Mouse (Mus musculus) olfactory bulb, adult 2 months (tissue): ENCODE measurements around the gene Fmn2. TPM values are rescaled to one million over a fixed set of nuclear protein-coding genes. Genes with fewer than 3 reads are reported as not detected.

Experiments
- H3K27ac ChIP-seq: fragments of 200-500 bp; 2 replicates; pipeline ENCODE4 v1.5.1; 2012; ENCODE audit warnings: low read depth, low read length; ENCODE audit not compliant: insufficient read depth
- H3K4me1 ChIP-seq: fragments of 200-500 bp; 2 replicates; pipeline ENCODE4 v1.6.1; 2012; ENCODE audit warnings: low read length; ENCODE audit not compliant: control insufficient read depth, insufficient read depth
- H3K4me3 ChIP-seq: fragments of 200-500 bp; 2 replicates; pipeline ENCODE4 v1.5.1; 2012; ENCODE audit warnings: mild to moderate bottlenecking, low read depth, low read length, moderate library complexity; ENCODE audit not compliant: insufficient read depth
- CTCF ChIP-seq: fragments of 200-500 bp; IDR thresholded peaks from 2 replicates; pipeline ENCODE4 v1.5.1; 2012; ENCODE audit warnings: low read depth, mild to moderate bottlenecking, low read length, moderate library complexity; ENCODE audit not compliant: insufficient read depth
- POLR2A ChIP-seq: fragments of 200-500 bp; IDR thresholded peaks from 2 replicates; pipeline ENCODE4 v1.6.1; 2012; ENCODE audit warnings: mild to moderate bottlenecking, low read depth, low read length, moderate library complexity; ENCODE audit not compliant: insufficient read depth
- WGBS: fragments of 180-500 bp; shearing (Covaris S2); methylation state at CpG from one replicate; pipeline ENCODE4 v1.1.7; 2018; 5-methylcytosine and 5-hydroxymethylcytosine counted together
- polyA plus RNA-seq: library from polyadenylated mRNA; stranded (reverse); fragments of >200 nt; gene quantifications from 2 replicates; pipeline ENCODE4 v1.2.4, GENCODE M21; 2012; ENCODE audit warnings: low replicate concordance; ENCODE audit not compliant: missing spikeins, insufficient read depth, insufficient read length

The Fmn2 gene
- polyA plus RNA-seq, 1 experiment = 291 TPM

DNA sequence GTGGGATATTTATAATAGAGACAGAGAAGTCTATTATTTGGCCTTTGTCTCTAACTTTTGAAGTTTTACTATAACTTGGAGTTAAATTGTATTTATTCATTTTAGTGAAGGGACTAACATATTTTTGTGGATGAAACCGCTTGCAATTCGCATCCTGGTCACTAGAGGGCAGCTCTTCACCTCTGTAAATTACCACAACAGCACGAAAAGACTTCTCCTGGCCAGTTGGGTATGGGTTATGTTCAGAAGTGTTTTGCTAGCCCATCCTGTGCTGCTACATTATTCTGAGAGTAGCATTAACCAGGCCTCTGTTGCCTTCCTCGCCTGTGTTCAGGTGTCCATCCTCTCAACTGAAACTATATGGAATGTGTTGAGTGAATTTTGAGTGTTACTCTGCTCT is 93.4 kb downstream of the Fmn2 start:
- 6% methylated on average over 4 of the region's 4 CpGs for WGBS
- TF ChIP-seq CTCF (no peak), POLR2A (no peak)
- Histone ChIP-seq H3K27ac (no peak overlapping the region), H3K4me1 (no peaks in the 10 kb centered on the region), H3K4me3 (no peak overlapping the region)

DNA sequence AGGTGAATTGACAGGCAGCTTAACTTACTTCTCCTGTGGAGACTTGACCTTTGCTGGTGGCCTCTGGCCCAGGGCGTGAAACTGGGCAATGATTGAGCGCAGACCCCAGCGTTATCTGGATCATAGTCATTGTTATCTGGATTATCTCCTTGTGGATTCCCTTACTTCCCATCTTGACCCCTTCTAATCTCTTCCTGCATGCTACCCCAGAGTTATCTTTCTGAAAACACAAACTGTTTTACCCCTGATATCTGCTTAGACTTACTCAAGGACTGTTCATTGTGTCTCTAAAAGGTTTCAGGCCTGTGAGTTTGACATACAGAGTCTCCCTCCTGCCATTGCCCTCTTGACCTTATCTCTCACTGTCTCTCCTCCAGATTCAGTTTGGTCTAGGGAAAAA is 95.9 kb downstream of the Fmn2 start:
- no peaks in the 10 kb centered on the region for H3K4me1 ChIP-seq
- 92% methylated on average over 3 of the region's 3 CpGs for WGBS
- no peak overlapping the region for H3K27ac ChIP-seq
- no peak for TF ChIP-seq POLR2A
- H3K4me3 ChIP-seq = no peak overlapping the region

DNA sequence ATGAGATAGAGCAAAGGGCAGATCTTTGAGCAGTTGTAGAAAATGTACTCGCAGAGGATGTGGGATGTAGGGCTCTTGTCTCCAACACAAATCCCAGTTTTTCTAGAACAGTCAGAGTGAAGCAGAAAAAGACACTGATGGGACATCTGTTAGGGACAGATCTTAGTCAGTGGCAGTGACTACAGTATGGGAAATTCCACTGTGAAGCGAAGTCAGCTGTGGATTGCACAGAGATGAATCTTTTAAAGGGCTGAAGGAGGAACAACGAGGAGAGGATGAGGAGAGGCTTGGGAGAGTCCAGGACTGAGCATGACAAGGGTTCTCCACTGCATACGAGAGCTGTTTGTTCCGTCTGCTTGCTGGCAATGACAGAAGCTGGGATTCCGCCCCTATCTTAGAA is 96.6 kb downstream of the Fmn2 start:
- Histone ChIP-seq H3K27ac (no peak overlapping the region), H3K4me3 (no peak overlapping the region), H3K4me1 (no peaks in the 10 kb centered on the region)
- WGBS = 92% methylated on average over 6 of the region's 6 CpGs
- TF ChIP-seq POLR2A = no peak

DNA sequence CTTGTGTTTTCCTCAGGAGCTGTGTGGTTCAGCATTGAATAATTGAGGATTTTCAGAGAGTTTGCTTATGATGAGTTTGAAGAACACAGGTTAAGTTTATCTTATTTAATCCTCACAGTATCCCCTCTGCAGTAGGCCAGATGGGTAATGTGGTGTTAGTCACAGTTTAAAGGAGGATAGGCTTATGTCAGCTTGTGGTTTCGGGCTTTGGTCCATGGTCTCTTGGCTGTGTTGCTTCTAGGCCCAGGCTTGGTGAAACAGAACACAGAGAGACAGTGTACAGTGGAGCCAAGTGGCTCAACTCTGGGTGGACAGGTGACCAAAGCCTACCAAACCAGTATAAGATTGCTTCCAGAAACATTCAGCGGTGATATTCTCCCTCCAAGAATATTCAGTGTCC is 98.4 kb downstream of the Fmn2 start:
- WGBS = 97% methylated on average over 2 of the region's 2 CpGs
- no peak for TF ChIP-seq CTCF
- no peak for TF ChIP-seq POLR2A
- Histone ChIP-seq H3K27ac (no peak overlapping the region), H3K4me3 (no peak overlapping the region), H3K4me1 (no peaks in the 10 kb centered on the region)

DNA sequence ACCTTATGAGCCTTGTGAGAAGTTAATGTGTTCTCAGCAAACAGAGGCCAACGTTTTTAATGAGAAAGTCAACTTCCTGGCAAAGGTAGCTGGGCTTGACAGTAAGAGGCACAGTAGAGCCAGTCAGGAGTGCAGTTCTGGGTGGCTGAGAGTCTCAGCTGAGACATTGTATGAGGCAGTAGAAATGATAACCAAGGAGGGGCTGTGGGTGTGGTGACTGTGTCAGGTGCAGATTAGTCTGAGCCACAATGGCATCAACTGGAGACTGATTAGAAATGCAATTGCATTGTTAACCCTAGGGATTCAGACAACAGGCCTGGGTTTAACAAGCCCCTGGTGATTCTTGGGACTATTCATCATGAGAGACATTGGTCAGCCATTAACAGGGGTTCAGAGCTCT is 99.0 kb downstream of the Fmn2 start:
- Histone ChIP-seq H3K27ac (no peak overlapping the region), H3K4me3 (no peak overlapping the region), H3K4me1 (no peaks in the 10 kb centered on the region)
- TF ChIP-seq CTCF (no peak), POLR2A (no peak)
- WGBS = 52% methylated on average over 1 of the region's 1 CpGs

DNA sequence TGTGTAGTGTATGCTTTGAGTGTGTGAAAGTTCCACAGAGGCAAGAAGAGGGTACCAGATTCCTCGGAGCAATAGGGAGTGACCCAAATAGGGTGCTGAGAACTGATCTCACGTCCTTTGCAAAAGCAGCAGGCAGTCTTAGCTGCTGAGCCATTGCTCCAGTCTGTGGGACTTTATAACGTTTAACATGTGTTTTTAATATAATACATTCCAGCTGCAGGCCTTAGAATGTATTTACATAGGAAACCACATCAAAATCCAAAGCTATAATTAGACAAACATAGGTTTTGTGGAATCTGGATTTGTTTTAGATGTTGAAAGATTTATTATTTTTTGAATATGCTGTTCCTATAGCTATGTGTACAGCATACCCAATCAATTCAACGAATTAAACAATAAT is 115.7 kb downstream of the Fmn2 start:
- TF ChIP-seq POLR2A (no peak), CTCF (no peak)
- WGBS = 63% methylated on average over 4 of the region's 4 CpGs
- Histone ChIP-seq H3K4me3 (no peak overlapping the region), H3K4me1 (no peaks in the 10 kb centered on the region), H3K27ac (no peak overlapping the region)

DNA sequence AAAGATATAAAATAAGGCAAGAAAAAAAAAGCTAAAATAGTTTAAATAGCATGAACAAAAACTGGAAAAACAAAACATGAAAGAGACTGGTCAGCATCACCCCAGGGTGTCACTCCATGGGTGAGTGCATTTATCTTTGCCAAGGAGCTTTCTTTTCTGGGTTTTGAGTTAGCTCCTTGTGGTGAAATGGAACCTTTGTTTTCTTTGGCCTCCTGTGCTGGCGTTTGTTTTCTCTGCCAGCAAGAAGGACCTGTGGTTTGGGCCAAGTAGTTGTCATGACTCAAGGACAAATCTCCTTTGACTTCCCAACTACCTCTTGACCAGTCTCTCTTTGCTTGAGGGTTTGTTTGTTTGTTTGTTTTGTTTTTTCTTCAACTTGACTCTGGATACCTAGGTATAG is 119.9 kb downstream of the Fmn2 start:
- 16% methylated on average over 1 of the region's 1 CpGs for WGBS
- Histone ChIP-seq H3K4me3 (no peak overlapping the region), H3K4me1 (no peaks in the 10 kb centered on the region), H3K27ac (no peak overlapping the region)
- no peak for TF ChIP-seq CTCF
- TF ChIP-seq POLR2A = no peak

DNA sequence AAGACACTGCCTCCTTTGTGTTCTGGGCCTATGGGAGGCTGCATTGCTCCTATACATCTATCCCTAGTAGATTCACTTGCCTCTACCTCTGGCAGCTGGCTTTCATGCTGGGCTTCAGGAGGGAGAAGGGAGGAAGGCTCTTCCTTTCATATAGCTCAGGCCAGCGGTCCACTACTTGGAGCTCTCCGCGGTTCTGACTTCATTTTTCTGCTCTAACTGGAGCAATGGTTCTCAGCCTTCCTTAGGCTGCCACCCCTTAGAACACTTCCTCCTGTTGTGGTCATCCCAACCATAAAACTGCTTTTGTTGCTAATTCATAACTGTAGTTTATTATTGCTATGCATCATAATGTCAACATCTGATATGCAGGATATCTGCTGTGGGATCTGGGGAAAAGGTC is 121.4 kb downstream of the Fmn2 start:
- Histone ChIP-seq H3K27ac (no peak overlapping the region), H3K4me3 (no peak overlapping the region), H3K4me1 (no peaks in the 10 kb centered on the region)
- TF ChIP-seq CTCF (no peak), POLR2A (no peak)
- WGBS = 66% methylated on average over 3 of the region's 3 CpGs

DNA sequence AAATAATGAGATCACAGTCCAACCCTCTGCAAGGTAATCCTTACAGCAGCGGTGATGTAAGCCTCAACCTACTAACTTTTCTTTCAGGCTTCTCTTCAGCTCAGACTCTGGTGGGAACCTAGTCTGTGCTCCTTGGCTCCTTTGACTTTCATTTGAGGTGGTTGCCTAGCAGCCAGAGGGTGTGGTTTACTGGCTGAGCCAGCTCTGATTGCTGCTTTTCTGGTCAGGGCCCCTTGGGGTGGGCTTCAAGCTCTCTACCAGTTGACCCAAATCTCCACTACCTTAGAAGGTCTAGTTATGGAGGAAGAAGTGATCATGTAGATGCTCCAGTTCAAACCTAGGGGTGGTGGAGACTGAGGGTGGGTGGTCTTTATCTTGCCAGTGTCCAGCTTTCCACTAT is 128.4 kb downstream of the Fmn2 start:
- no peak overlapping the region for H3K27ac ChIP-seq
- no peak overlapping the region for H3K4me3 ChIP-seq
- 62% methylated on average over 1 of the region's 1 CpGs for WGBS
- TF ChIP-seq POLR2A (no peak), CTCF (no peak)
- no peaks in the 10 kb centered on the region for H3K4me1 ChIP-seq

DNA sequence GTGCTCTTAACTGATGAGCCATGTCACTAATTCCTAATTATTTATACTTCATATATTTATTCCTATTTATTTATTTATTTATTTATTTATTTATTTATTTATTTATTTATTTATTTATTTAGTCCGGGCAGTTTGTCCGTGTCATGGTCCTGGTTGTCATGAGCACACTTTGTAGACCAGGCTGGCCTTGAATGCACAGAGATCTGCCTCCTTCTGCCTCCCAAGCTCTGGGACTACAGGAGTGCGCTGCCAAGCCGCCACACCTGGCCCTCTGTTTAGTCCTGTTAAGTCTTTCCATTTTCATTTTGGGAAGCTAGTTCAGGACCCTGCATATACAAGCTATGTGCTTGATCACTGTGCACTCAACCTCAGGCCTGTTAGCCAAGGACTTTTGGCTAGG is 134.7 kb downstream of the Fmn2 start:
- Histone ChIP-seq H3K27ac (no peak overlapping the region), H3K4me1 (no peaks in the 10 kb centered on the region), H3K4me3 (no peak overlapping the region)
- over 99% methylated on average over 4 of the region's 4 CpGs for WGBS
- no peak for TF ChIP-seq POLR2A
- no peak for TF ChIP-seq CTCF
